Mouse (Mus musculus) forebrain, embryonic 14.5 days (tissue): ENCODE results near the gene Mei4. TPM values are rescaled to one million over a fixed set of nuclear protein-coding genes. Genes with fewer than 3 reads are reported as not detected.

ENCODE experiments used
- ATAC-seq: fragments of 200-750 bp; cut with Nextera tagmentation; 2 replicates; pipeline ENCODE4 v1.8.0; 2017; ENCODE audit warnings: mild to moderate bottlenecking, moderate library complexity
- DNase-seq: peaks from one replicate; pipeline ENCODE4 v3.0.0-alpha.2; 2015; ENCODE audit warnings: low spot score
- H3K27ac ChIP-seq: fragments of 300-500 bp; sonication (generic); 2 replicates; pipeline ENCODE4 v1.5.1; 2014; ENCODE audit warnings: low read depth, mild to moderate bottlenecking, control low read depth, low read length, moderate library complexity
- H3K27me3 ChIP-seq: fragments of 300-500 bp; sonication (generic); replicated peaks from 2 replicates; pipeline ENCODE4 v1.6.1; 2014; ENCODE audit warnings: low read length, control low read depth, mixed read lengths; ENCODE audit not compliant: control insufficient read depth, insufficient read depth
- H3K36me3 ChIP-seq: fragments of 300-500 bp; sonication (generic); 2 replicates; pipeline ENCODE4 v1.6.1; 2014; ENCODE audit warnings: low read length, control low read depth; ENCODE audit not compliant: control insufficient read depth, insufficient read depth
- H3K4me1 ChIP-seq: fragments of 300-500 bp; sonication (generic); 2 replicates; pipeline ENCODE4 v1.6.1; 2014; ENCODE audit warnings: antibody characterized with exemption, low read length, control low read depth; ENCODE audit not compliant: control insufficient read depth, insufficient read depth
- H3K4me2 ChIP-seq: fragments of 300-500 bp; sonication (generic); 2 replicates; pipeline ENCODE4 v1.6.1; 2014; ENCODE audit warnings: mild to moderate bottlenecking, control low read depth, low read length
- H3K4me3 ChIP-seq: fragments of 300-500 bp; sonication (generic); 2 replicates; pipeline ENCODE4 v1.5.1; 2014; ENCODE audit warnings: low read depth, low read length, control low read depth
- H3K9ac ChIP-seq: fragments of 300-500 bp; sonication (generic); 2 replicates; pipeline ENCODE4 v1.6.1; 2014; ENCODE audit warnings: mild to moderate bottlenecking, low read length, control low read depth, moderate library complexity
- H3K9me3 ChIP-seq: fragments of 300-500 bp; sonication (generic); replicated peaks from 2 replicates; pipeline ENCODE4 v1.6.1; 2016; ENCODE audit warnings: low read length, control low read depth, mixed read lengths; ENCODE audit not compliant: control insufficient read depth
- WGBS: fragments of 180-500 bp; shearing (Covaris S2); extraction: QIAGEN DNeasy Blood & Tissue Kit; methylation state at CpG from one replicate; pipeline ENCODE4 v1.1.7; 2014; 5-methylcytosine and 5-hydroxymethylcytosine counted together
- polyA plus RNA-seq: library from polyadenylated mRNA; unstranded; fragments of >200 nt; fragmentation: Nextera tagmentation; extraction: Ambion mirVana; gene quantifications from 2 replicates; pipeline ENCODE4 v1.2.1, GENCODE M21; 2014

The Mei4 gene
- polyA plus RNA-seq, 1 experiment from 2014 or later: 0.98 TPM

GRCm38 (mm10) chr9:82247695-82248445 is 384.4 kb downstream of the Mei4 start:
- Histone ChIP-seq H3K4me1 (no peaks in the 10 kb centered on the region), H3K9me3 (no peaks in the 10 kb centered on the region), H3K4me3 (no peak overlapping the region), H3K27ac (no peak overlapping the region), H3K27me3 (no peaks in the 10 kb centered on the region), H3K9ac (no peak overlapping the region), H3K36me3 (no peaks in the 10 kb centered on the region), H3K4me2 (no peak overlapping the region)
- DNase-seq (peak; percentile 24), ATAC-seq (no peak)
- 80% methylated on average over 7 of the region's 7 CpGs for WGBS

Other genes with a start within 250 kb of the Mei4 start
- 0.55 and 0.63 TPM in 2 replicates for gene Htr1b, start 229.8 kb upstream of the Mei4 start, polyA plus RNA-seq